ENCODE assay signal across 23 mouse cellular contexts in genomic region chr13:47862896-47863295, GRCm38 (mm10).
DNase-seq lines count a peak whose midpoint lies in the region; ATAC-seq and TF ChIP-seq lines count a peak whose summit lies in the region.
"Had no signal": no experiment of that assay in that cellular context is flagged by ENCODE, and none has a peak within 500 bp of the region (broad histone marks: within the 10 kb centered on the region; RNA-seq: fewer than 3 reads in every experiment).

No protein-coding gene starts in this region.

- no peak overlapping the region for H3K4me3 ChIP-seq in lung, embryonic 14.5 days (ENCODE audit: low read depth, low read length)
- H3K4me3 ChIP-seq in embryonic facial prominence, embryonic 14.5 days (ENCODE audit: low read depth, low read length): no peak overlapping the region
- H3K4me3 ChIP-seq: embryonic facial prominence, embryonic 15.5 days; forebrain, embryonic 15.5 days; heart, embryonic 13.5 days; hindbrain, embryonic 12.5 days had no signal

- WGBS in lung, embryonic 14.5 days: 45% methylated on average over 3 of the region's 3 CpGs
- 44% methylated on average over 3 of the region's 3 CpGs for WGBS in embryonic facial prominence, embryonic 14.5 days

- no peaks in the 10 kb centered on the region; the same call in 1 of the 2 replicates for H3K4me1 ChIP-seq in lung, embryonic 14.5 days (ENCODE audit: insufficient read depth)
- H3K4me1 ChIP-seq in embryonic facial prominence, embryonic 14.5 days (ENCODE audit: control insufficient read depth, insufficient read depth, low read length): no peaks in the 10 kb centered on the region
- H3K4me1 ChIP-seq: embryonic facial prominence, embryonic 15.5 days; hindbrain, embryonic 12.5 days had no signal

- H3K9ac ChIP-seq in lung, embryonic 14.5 days: no peak overlapping the region
- H3K9ac ChIP-seq in embryonic facial prominence, embryonic 14.5 days (ENCODE audit: low read depth, low read length): no peak overlapping the region
- H3K9ac ChIP-seq: embryonic facial prominence, embryonic 15.5 days; forebrain, embryonic 15.5 days; heart, embryonic 13.5 days; hindbrain, embryonic 12.5 days; liver, embryonic 14.5 days had no signal

- no peaks in the 10 kb centered on the region for H3K36me3 ChIP-seq in lung, embryonic 14.5 days (ENCODE audit: insufficient read depth)
- no peaks in the 10 kb centered on the region for H3K36me3 ChIP-seq in embryonic facial prominence, embryonic 14.5 days (ENCODE audit: control insufficient read depth, insufficient read depth, low read length)
- H3K36me3 ChIP-seq: embryonic facial prominence, embryonic 15.5 days; forebrain, embryonic 15.5 days; heart, embryonic 13.5 days; hindbrain, embryonic 12.5 days had no signal

- no peaks in the 10 kb centered on the region for H3K27me3 ChIP-seq in lung, embryonic 14.5 days (ENCODE audit: insufficient read depth, low read length)
- no peaks in the 10 kb centered on the region for H3K27me3 ChIP-seq in embryonic facial prominence, embryonic 14.5 days (replicated peaks; ENCODE audit: control insufficient read depth, insufficient read depth, low read length)
- H3K27me3 ChIP-seq: CH12.LX; embryonic facial prominence, embryonic 15.5 days; forebrain, embryonic 15.5 days; heart, embryonic 13.5 days; hindbrain, embryonic 12.5 days had no signal

- no peak for TF ChIP-seq CTCF in lung, embryonic 14.5 days (IDR thresholded peaks at IDR 0.05; ENCODE audit: low read depth)

- peak; percentile 63 for DNase-seq in lung, embryonic 14.5 days
- DNase-seq in lung, postnatal 36 days: no peak
- peak; percentile 42 for DNase-seq in ES-CJ7 (ENCODE audit: low read depth, low spot score)
- peak; percentile 79 for DNase-seq in adrenal gland, adult 2 months
- peak; percentile 34 for DNase-seq in embryonic facial prominence, embryonic 14.5 days (ENCODE audit: low spot score)
- no peak for DNase-seq in ovary, postnatal 10 days (ENCODE audit: low spot score)
- DNase-seq in right cerebral cortex, adult 2 months (ENCODE audit: low spot score in 2 of 2): no peak
- DNase-seq: B cell, adult 2 months; cerebellum, adult 2 months; cerebellum, postnatal 25 days; gastrocnemius, postnatal 14 days; heart, adult 18-20 months; heart, postnatal 14 days; layer of hippocampus, adult 9-11 months; midbrain, embryonic 14.5 days; right cerebral cortex, adult 18-20 months had no signal

- no peaks in the 10 kb centered on the region for H3K9me3 ChIP-seq in lung, embryonic 14.5 days (ENCODE audit: low read depth, low read length)
- no peaks in the 10 kb centered on the region for H3K9me3 ChIP-seq in embryonic facial prominence, embryonic 14.5 days (ENCODE audit: control insufficient read depth, low read length)
- H3K9me3 ChIP-seq: embryonic facial prominence, embryonic 15.5 days; forebrain, embryonic 15.5 days; heart, embryonic 13.5 days; hindbrain, embryonic 12.5 days had no signal

- H3K4me2 ChIP-seq in lung, embryonic 14.5 days: no peak overlapping the region
- no peak overlapping the region for H3K4me2 ChIP-seq in embryonic facial prominence, embryonic 14.5 days (ENCODE audit: low read depth, low read length)
- H3K4me2 ChIP-seq: embryonic facial prominence, embryonic 15.5 days; forebrain, embryonic 15.5 days; heart, embryonic 13.5 days; hindbrain, embryonic 12.5 days had no signal

- ATAC-seq in lung, embryonic 14.5 days (ENCODE audit: insufficient read depth): peak; percentile 58; the same call in 1 of the 2 replicates
- ATAC-seq in embryonic facial prominence, embryonic 14.5 days (ENCODE audit: low read depth): no peak
- ATAC-seq: forebrain, embryonic 15.5 days; intestine, postnatal 0 days had no signal

- no peak overlapping the region for H3K27ac ChIP-seq in lung, embryonic 14.5 days (ENCODE audit: low read depth)
- no peak overlapping the region for H3K27ac ChIP-seq in embryonic facial prominence, embryonic 14.5 days (replicated peaks; ENCODE audit: low read depth, low read length)
- H3K27ac ChIP-seq: embryonic facial prominence, embryonic 15.5 days; forebrain, embryonic 15.5 days; heart, embryonic 13.5 days; hindbrain, embryonic 12.5 days; liver, embryonic 14.5 days had no signal

Comparison
In these comparisons a context has a peak if more than half of its experiments do, and no peak if none do; other contexts are left out.
1. DNase-seq: peak in lung, embryonic 14.5 days (single experiment), ES-CJ7 (single experiment), adrenal gland, adult 2 months (single experiment) and embryonic facial prominence, embryonic 14.5 days (single experiment); none in lung, postnatal 36 days (single experiment), ovary, postnatal 10 days (single experiment) and right cerebral cortex, adult 2 months (0 of 2).